Mouse (Mus musculus) liver, embryonic 11.5 days (tissue): ENCODE results near the gene Ubxn6. TPM values are rescaled to one million over a fixed set of nuclear protein-coding genes. Genes with fewer than 3 reads are reported as not detected.

Source experiments
- ATAC-seq: fragments of 200-750 bp; cut with Nextera tagmentation; replicated peaks from 2 replicates; pipeline ENCODE4 v1.8.0; 2017; ENCODE audit warnings: moderate number of reproducible peaks, mild to moderate bottlenecking, moderate TSS enrichment, moderate library complexity; ENCODE audit not compliant: low FRiP score
- DNase-seq: peaks from one replicate; pipeline ENCODE4 v3.0.0-alpha.2; 2017; ENCODE audit warnings: low spot score
- H3K27ac ChIP-seq: fragments of 300-500 bp; sonication (generic); 2 replicates; pipeline ENCODE4 v1.5.1; 2014; ENCODE audit warnings: mild to moderate bottlenecking, low read depth, low read length, control low read depth
- H3K27me3 ChIP-seq: fragments of 300-500 bp; sonication (generic); replicated peaks from 2 replicates; pipeline ENCODE4 v1.6.1; 2014; ENCODE audit warnings: low read length, mixed read lengths; ENCODE audit not compliant: control insufficient read depth, insufficient read depth
- H3K36me3 ChIP-seq: fragments of 300-500 bp; sonication (generic); 2 replicates; pipeline ENCODE4 v1.6.1; 2014; ENCODE audit warnings: mild to moderate bottlenecking, low read length, moderate library complexity, mixed read lengths; ENCODE audit not compliant: control insufficient read depth, insufficient read depth
- H3K4me1 ChIP-seq: fragments of 300-500 bp; sonication (generic); replicated peaks from 2 replicates; pipeline ENCODE4 v1.6.1; 2014; ENCODE audit warnings: low read length, mixed read lengths; ENCODE audit not compliant: control insufficient read depth, insufficient read depth
- H3K4me2 ChIP-seq: fragments of 300-500 bp; sonication (generic); 2 replicates; pipeline ENCODE4 v1.6.1; 2014; ENCODE audit warnings: mild to moderate bottlenecking, control low read depth, moderate library complexity
- H3K4me3 ChIP-seq: fragments of 300-500 bp; sonication (generic); 2 replicates; pipeline ENCODE4 v1.5.1; 2014; ENCODE audit warnings: low read depth, low read length, control low read depth
- H3K9ac ChIP-seq: fragments of 300-500 bp; sonication (generic); 2 replicates; pipeline ENCODE4 v1.6.1; 2014; ENCODE audit warnings: low read depth, low read length, control low read depth
- H3K9me3 ChIP-seq: fragments of 300-500 bp; sonication (generic); 2 replicates; pipeline ENCODE4 v1.6.1; 2016; ENCODE audit warnings: low read length, inconsistent platforms, mixed read lengths; ENCODE audit not compliant: control insufficient read depth
- WGBS: fragments of 180-500 bp; shearing (Covaris S2); extraction: QIAGEN DNeasy Blood & Tissue Kit; methylation state at CpG from one replicate; pipeline ENCODE4 v1.1.7; 2014; 5-methylcytosine and 5-hydroxymethylcytosine counted together
- polyA plus RNA-seq: library from polyadenylated mRNA; unstranded; fragments of >200 nt; fragmentation: Nextera tagmentation; extraction: Ambion mirVana; gene quantifications from 2 replicates; pipeline ENCODE4 v1.2.1, GENCODE M21; 2014

The Ubxn6 gene
- polyA plus RNA-seq, 1 experiment from 2014 or later = 25.7 TPM

DNA sequence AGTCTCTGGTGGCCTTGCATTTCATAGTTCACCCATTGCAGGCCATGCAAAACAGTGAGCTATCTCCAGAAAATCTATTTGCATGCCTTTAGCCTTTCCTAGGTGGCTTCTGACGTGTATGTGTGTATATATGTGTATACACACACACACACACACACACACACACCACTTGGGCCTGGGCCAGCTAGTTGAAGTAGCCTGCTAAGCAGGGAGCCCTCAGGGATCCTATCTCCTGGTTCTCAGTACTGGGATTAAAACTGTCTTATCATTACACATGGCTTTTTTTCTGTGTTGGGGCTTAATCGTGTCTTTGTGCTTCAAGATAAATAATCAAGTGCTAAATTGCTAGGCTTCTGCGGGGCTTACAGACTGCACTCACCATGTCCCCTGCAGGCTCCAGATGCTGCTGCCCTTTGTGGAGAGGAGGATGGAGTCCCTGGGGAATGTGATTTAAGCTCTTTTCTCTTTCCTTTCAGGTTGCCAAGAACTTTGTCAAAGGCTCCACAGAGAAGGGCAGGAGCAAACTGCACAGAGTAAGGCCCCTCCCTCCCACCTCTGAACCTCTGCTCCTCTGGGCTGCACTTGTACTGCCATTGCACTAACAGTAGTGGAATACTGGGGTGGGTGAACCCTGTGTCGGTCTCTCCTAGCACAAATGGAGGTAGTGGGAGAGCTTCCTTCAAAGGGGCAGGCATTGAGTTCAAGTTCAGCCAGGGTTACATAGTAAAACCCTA is 18.7 kb downstream of the Ubxn6 start:
- H3K9ac ChIP-seq = no peak overlapping the region
- H3K27me3 ChIP-seq = no peaks in the 10 kb centered on the region
- ATAC-seq = no peak
- no peak overlapping the region for H3K4me2 ChIP-seq
- DNase-seq = no peak
- WGBS = 70% methylated on average over 4 of the region's 4 CpGs
- no peaks in the 10 kb centered on the region for H3K4me1 ChIP-seq
- H3K36me3 ChIP-seq = peaks cover 62% of the 10 kb centered on the region
- H3K27ac ChIP-seq = no peak overlapping the region
- H3K9me3 ChIP-seq = no peaks in the 10 kb centered on the region
- H3K4me3 ChIP-seq = no peak overlapping the region

DNA sequence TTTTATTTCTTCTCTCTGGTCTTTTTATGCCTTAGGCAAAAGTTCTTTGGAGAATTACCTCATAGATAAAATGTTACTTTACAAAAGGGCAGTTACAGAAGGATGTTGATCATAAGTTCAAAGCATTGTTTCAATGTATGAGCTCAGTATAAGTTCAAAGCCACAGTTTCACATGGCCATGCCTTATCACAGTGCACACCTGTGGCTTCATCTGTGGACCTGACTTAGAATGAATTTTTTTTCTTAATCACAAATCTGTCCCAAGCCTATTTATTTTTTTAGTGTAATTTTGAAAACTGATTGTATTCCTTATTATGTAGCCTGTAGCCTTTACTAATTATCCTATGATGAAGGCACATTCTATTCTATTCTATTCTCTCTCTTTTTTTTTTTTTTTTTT is 19.9 kb downstream of the Ubxn6 start:
- H3K27ac ChIP-seq = no peak overlapping the region
- H3K36me3 ChIP-seq = peaks cover 55% of the 10 kb centered on the region
- H3K9me3 ChIP-seq = no peaks in the 10 kb centered on the region
- H3K4me3 ChIP-seq = no peak overlapping the region
- DNase-seq = no peak
- no peak overlapping the region for H3K9ac ChIP-seq
- H3K27me3 ChIP-seq = no peaks in the 10 kb centered on the region
- no peak for ATAC-seq
- no peak overlapping the region for H3K4me2 ChIP-seq
- H3K4me1 ChIP-seq = no peaks in the 10 kb centered on the region

DNA sequence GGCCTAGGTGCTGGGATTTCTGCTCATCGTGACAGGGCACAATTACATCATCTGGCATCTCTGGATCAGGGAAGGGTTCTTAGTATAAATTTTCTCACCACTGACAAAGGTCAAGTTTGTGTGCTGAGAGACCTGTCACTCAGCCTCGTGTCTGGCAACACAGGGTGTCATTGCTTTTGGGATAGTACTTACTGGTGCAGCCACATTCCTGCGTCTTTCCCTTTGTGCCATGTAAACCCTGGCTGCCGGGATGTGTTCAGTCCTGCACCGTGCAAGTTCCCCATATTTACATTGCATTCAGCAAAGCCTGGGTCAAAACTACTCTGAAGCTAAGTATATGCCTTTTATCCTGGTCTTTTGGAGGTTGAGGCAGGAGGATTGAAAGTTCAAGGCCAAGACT is 23.5 kb downstream of the Ubxn6 start:
- WGBS = 90% methylated on average over 5 of the region's 5 CpGs
- H3K4me3 ChIP-seq = no peak overlapping the region
- no peaks in the 10 kb centered on the region for H3K27me3 ChIP-seq
- H3K4me1 ChIP-seq = no peaks in the 10 kb centered on the region
- H3K9ac ChIP-seq = no peak overlapping the region
- ATAC-seq = no peak
- H3K4me2 ChIP-seq = no peak overlapping the region
- no peak overlapping the region for H3K27ac ChIP-seq
- no peaks in the 10 kb centered on the region for H3K9me3 ChIP-seq
- no peak for DNase-seq
- H3K36me3 ChIP-seq = peaks cover 44% of the 10 kb centered on the region

DNA sequence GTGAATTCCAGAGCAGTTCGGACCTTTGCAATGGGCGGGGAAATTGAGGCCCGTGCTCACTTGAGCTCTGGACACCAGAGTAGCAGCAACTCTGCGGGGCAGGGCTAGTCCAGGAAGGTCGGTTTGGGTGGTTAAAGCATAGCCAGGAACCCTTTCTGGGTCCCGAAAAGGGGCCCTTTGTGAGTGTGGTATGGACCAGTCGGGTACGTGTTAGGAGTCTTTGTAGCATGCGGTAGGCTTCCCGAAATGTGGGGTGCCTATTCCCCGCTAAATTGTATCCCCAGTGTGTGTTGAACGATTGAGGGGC is 34.0 kb downstream of the Ubxn6 start:
- DNase-seq = no peak
- peaks cover 12% of the 10 kb centered on the region for H3K4me1 ChIP-seq
- no peaks in the 10 kb centered on the region for H3K9me3 ChIP-seq
- peak overlapping the region; percentile 82 for H3K9ac ChIP-seq
- peak overlapping the region; percentile 95 for H3K4me2 ChIP-seq
- no peak for ATAC-seq
- H3K27ac ChIP-seq = peak overlapping the region; percentile 88
- no peaks in the 10 kb centered on the region for H3K27me3 ChIP-seq
- H3K36me3 ChIP-seq = peaks cover 16% of the 10 kb centered on the region
- WGBS = 1% methylated on average over 12 of the region's 12 CpGs
- H3K4me3 ChIP-seq = peak overlapping the region; percentile 72

DNA sequence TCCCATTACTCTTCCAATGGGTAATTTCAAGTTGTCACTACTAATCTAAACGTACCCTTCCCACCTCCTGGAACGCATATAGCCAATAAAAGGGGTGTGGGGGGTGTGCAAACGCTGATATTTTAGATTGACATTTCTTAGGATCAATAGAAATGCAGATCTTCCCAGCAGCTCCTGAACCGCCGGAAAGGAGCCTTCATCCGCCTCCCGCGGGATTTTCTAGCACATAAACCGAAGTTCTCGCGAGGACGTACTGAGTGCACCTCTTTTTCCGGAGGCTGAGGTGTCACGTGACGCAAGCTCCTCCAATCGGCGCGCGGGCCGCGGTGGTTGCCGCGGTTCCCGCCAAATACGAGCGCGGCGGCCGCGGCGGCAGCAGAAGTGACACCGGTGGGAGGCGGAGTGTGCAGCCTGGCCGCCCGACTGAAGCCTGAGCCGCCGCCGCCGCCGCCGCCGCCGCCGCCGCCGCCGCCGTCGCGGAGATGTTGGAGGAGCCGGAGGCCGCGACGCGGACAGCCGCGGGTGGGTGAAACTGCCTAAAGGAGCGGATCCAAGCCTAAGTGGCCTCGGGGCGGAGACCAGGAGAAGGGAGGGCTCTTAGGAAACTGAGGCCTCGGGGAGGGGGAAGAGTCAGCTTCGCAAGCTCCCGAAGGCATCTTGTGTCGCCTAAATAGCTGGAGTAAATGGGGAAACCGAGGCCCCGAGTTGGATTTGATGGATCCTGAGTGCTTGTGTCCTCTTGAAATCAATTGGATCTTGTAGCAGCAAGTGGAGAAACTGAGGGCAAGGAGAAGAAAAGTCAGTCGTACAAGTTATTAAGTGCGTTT is 34.6 kb downstream of the Ubxn6 start, which contains the start of gene Chaf1a:
Gene Chaf1a, plus strand, starts transcription at position 410 of the 827 bp plus-strand sequence.
- Histone ChIP-seq H3K4me2 (peak within 1 kb of the TSS; percentile 95), H3K9me3 (no peaks in the 10 kb centered on the region), H3K36me3 (peaks cover 11% of the 10 kb centered on the region), H3K27ac (peak within 1 kb of the TSS; percentile 88), H3K9ac (peak within 1 kb of the TSS; percentile 82), H3K4me3 (peak within 1 kb of the TSS; percentile 72), H3K27me3 (no peaks in the 10 kb centered on the region), H3K4me1 (peaks cover 16% of the 10 kb centered on the region)
- ATAC-seq (peak; percentile 82), DNase-seq (peak; percentile 92)
- under 1% methylated on average over 68 of the region's 68 CpGs for WGBS

DNA sequence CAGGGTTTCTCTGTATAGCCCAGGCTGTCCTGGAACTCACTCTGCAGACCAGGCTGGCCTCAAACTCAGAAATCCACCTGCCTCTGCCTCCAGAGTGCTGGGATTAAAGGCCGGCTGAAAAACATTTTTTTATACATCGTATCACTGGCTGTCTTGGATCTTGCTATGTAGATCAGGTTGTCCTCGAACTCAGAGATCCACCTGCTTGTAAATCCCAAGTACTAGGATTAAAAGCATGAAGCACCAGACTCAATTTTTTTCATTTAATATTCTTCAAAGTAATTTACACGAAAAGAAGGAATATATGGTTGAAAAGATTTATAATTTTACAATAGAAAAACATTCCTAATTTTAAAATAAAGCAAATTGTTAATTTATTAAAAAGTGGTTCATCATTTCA is 35.5 kb downstream of the Ubxn6 start:
- peaks cover 6% of the 10 kb centered on the region for H3K36me3 ChIP-seq
- H3K27me3 ChIP-seq = no peaks in the 10 kb centered on the region
- H3K9me3 ChIP-seq = no peaks in the 10 kb centered on the region
- DNase-seq (no peak), ATAC-seq (no peak)
- 71% methylated on average over 4 of the region's 4 CpGs for WGBS
- peak overlapping the region; percentile 70; the same call in 1 of the 2 replicates for H3K27ac ChIP-seq
- peak overlapping the region; percentile 72 for H3K4me3 ChIP-seq
- H3K4me1 ChIP-seq = peaks cover 25% of the 10 kb centered on the region
- H3K4me2 ChIP-seq = peak overlapping the region; percentile 63
- H3K9ac ChIP-seq = no peak overlapping the region

DNA sequence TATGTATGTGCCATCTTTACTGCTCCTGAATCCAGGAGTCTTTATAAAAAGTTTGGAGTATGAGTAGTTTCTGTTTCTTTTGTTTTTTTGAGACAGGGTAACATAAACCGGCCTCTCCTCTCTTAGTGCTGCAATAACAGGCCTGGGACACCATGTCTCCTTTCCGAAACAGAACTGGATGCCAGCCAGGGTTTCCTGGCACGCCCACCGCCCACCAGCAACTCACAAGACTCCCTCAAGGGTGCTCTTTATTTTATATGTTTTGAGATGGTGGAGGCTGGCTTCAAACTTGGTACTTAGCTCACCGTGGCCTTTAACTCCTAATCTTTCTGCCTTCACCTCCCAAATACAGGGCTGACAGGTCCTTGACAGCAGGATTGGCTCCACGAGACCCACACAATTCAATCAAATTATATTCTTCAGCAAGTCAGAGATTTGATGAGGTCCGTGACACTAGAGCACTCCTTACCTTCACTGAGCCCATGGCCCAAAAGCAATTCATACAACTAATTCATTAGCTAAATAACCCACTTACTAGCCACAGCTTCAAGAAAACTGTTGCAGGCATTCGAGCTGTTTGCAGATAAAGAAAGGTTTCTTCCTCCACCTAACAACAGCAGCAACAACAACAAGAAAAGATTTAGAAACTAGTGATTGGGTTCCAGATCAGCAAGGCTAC is 36.1 kb downstream of the Ubxn6 start:
- no peak overlapping the region for H3K4me2 ChIP-seq
- peaks cover 30% of the 10 kb centered on the region for H3K4me1 ChIP-seq
- DNase-seq (no peak), ATAC-seq (no peak)
- H3K36me3 ChIP-seq = peaks cover 3% of the 10 kb centered on the region
- H3K27ac ChIP-seq = no peak overlapping the region
- H3K9me3 ChIP-seq = no peaks in the 10 kb centered on the region
- H3K27me3 ChIP-seq = no peaks in the 10 kb centered on the region
- H3K9ac ChIP-seq = no peak overlapping the region
- H3K4me3 ChIP-seq = no peak overlapping the region
- WGBS = 88% methylated on average over 8 of the region's 8 CpGs

DNA sequence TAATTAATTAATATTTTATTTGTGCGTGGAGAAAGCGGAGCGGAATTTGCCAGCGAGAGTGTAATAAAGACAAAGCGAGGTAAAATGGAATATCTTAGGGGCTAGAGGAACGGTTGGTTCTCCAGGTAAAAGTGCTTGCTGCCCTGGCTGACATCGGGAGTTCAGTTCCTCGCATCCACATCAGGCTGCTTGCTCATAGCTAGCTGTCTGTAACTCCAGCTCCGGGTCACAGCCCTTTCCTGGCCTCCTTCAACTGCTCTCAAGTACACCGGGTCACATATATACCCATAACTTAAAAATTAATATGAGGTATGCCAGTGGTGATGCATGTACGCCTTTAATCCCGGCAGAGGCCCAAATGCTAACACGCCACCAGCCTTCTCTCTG is 37.9 kb downstream of the Ubxn6 start:
- DNase-seq (no peak), ATAC-seq (no peak)
- Histone ChIP-seq H3K27ac (no peak overlapping the region), H3K9me3 (no peaks in the 10 kb centered on the region), H3K4me2 (peak overlapping the region; percentile 63), H3K27me3 (no peaks in the 10 kb centered on the region), H3K36me3 (peaks cover 5% of the 10 kb centered on the region), H3K4me1 (peaks cover 39% of the 10 kb centered on the region), H3K9ac (peak overlapping the region; percentile 56), H3K4me3 (peak overlapping the region; percentile 77)
- WGBS = 35% methylated on average over 13 of the region's 13 CpGs
